Comparison of ENCODE assay signal across 9 mouse cellular contexts in genomic region chr19:24705395-24705794, GRCm38 (mm10). TPM values are rescaled to one million over a fixed set of nuclear protein-coding genes. Genes with fewer than 3 reads are reported as not detected.
DNase-seq lines count a peak whose midpoint lies in the region; ATAC-seq and TF ChIP-seq lines count a peak whose summit lies in the region.
"Had no signal": no experiment of that assay in that cellular context is flagged by ENCODE, and none has a peak within 500 bp of the region (broad histone marks: within the 10 kb centered on the region; RNA-seq: fewer than 3 reads in every experiment).

No protein-coding gene starts in this region.

- no peaks in the 10 kb centered on the region for H3K4me1 ChIP-seq in forebrain, postnatal 0 days (ENCODE audit: insufficient read depth)
- H3K4me1 ChIP-seq in forebrain, embryonic 10.5 days = no peaks in the 10 kb centered on the region
- no peaks in the 10 kb centered on the region for H3K4me1 ChIP-seq in limb, embryonic 11.5 days (ENCODE audit: control insufficient read depth, insufficient read depth, low read length)
- H3K4me1 ChIP-seq in limb, embryonic 10.5 days = peaks cover 33% of the 10 kb centered on the region
- peaks cover 12% of the 10 kb centered on the region; the same call in 1 of the 2 replicates for H3K4me1 ChIP-seq in limb, embryonic 14.5 days (ENCODE audit: control insufficient read depth, insufficient read depth, low read length)

- no peak overlapping the region for H3K27ac ChIP-seq in forebrain, postnatal 0 days (ENCODE audit: low read depth, low read length)
- no peak overlapping the region for H3K27ac ChIP-seq in forebrain, embryonic 10.5 days
- H3K27ac ChIP-seq in limb, embryonic 11.5 days (replicated peaks; ENCODE audit: low read depth, low read length) = no peak overlapping the region
- H3K27ac ChIP-seq in limb, embryonic 10.5 days = no peak overlapping the region
- H3K27ac ChIP-seq in limb, embryonic 14.5 days (replicated peaks; ENCODE audit: low read depth, low read length) = no peak overlapping the region

- H3K27me3 ChIP-seq in forebrain, postnatal 0 days (ENCODE audit: insufficient read depth, low read length) = no peaks in the 10 kb centered on the region
- H3K27me3 ChIP-seq in forebrain, embryonic 10.5 days (ENCODE audit: poor library complexity, severe bottlenecking) = no peaks in the 10 kb centered on the region
- no peaks in the 10 kb centered on the region for H3K27me3 ChIP-seq in limb, embryonic 11.5 days (ENCODE audit: control insufficient read depth, insufficient read depth, low read length)
- H3K27me3 ChIP-seq in limb, embryonic 10.5 days (ENCODE audit: low read depth, poor library complexity, severe bottlenecking) = peaks cover 3% of the 10 kb centered on the region; the same call in 1 of the 2 replicates
- H3K27me3 ChIP-seq in limb, embryonic 14.5 days (ENCODE audit: control insufficient read depth, insufficient read depth, low read length) = no peaks in the 10 kb centered on the region

- WGBS in forebrain, postnatal 0 days = 60% methylated on average over 1 of the region's 1 CpGs
- 67% methylated on average over 1 of the region's 1 CpGs for WGBS in forebrain, embryonic 10.5 days
- WGBS in limb, embryonic 11.5 days = 58% methylated on average over 1 of the region's 1 CpGs
- WGBS in limb, embryonic 10.5 days = 72% methylated on average over 1 of the region's 1 CpGs
- 79% methylated on average over 1 of the region's 1 CpGs for WGBS in limb, embryonic 14.5 days

- H3K9me3 ChIP-seq in forebrain, postnatal 0 days (ENCODE audit: low read length) = no peaks in the 10 kb centered on the region
- no peaks in the 10 kb centered on the region for H3K9me3 ChIP-seq in forebrain, embryonic 10.5 days
- H3K9me3 ChIP-seq in limb, embryonic 11.5 days (ENCODE audit: control insufficient read depth, low read length) = no peaks in the 10 kb centered on the region
- no peaks in the 10 kb centered on the region for H3K9me3 ChIP-seq in limb, embryonic 10.5 days (replicated peaks)
- no peaks in the 10 kb centered on the region for H3K9me3 ChIP-seq in limb, embryonic 14.5 days (ENCODE audit: control insufficient read depth, low read length)

- no peak overlapping the region for H3K9ac ChIP-seq in forebrain, postnatal 0 days
- no peak overlapping the region for H3K9ac ChIP-seq in limb, embryonic 11.5 days (ENCODE audit: low read length)
- H3K9ac ChIP-seq in limb, embryonic 14.5 days (ENCODE audit: low read depth, low read length, severe bottlenecking) = no peak overlapping the region

- TF ChIP-seq POLR2A in limb, embryonic 14.5 days (IDR thresholded peaks at IDR 0.05; ENCODE audit: borderline replicate concordance, extremely low read depth, insufficient read depth, insufficient read length) = no peak

- peak; percentile 67 for TF ChIP-seq CTCF in forebrain, postnatal 0 days (IDR thresholded peaks at IDR 0.05; ENCODE audit: low read depth)

- peak; percentile 71 for DNase-seq in forebrain, postnatal 0 days
- DNase-seq in forebrain, embryonic 10.5 days (ENCODE audit: extremely low spot score, low spot score) = no peak
- peak; percentile 60 for DNase-seq in limb, embryonic 11.5 days (ENCODE audit: low spot score)
- no peak for DNase-seq in limb, embryonic 10.5 days (ENCODE audit: low spot score)
- peak; percentile 4 for DNase-seq in MEL-GATA-1-ER (ENCODE audit: extremely low read depth, low read depth)
- DNase-seq in limb, embryonic 14.5 days (ENCODE audit: low spot score) = peak; percentile 24
- DNase-seq in layer of hippocampus, postnatal 36 days = no peak

- no peak overlapping the region for H3K4me3 ChIP-seq in forebrain, postnatal 0 days (ENCODE audit: low read depth, low read length)
- H3K4me3 ChIP-seq in forebrain, embryonic 10.5 days = no peak overlapping the region
- H3K4me3 ChIP-seq in limb, embryonic 11.5 days (ENCODE audit: low read depth, low read length) = no peak overlapping the region
- H3K4me3 ChIP-seq in limb, embryonic 10.5 days = no peak overlapping the region
- no peak overlapping the region for H3K4me3 ChIP-seq in limb, embryonic 14.5 days (replicated peaks; ENCODE audit: low read length)
- H3K4me3 ChIP-seq: erythroblast, embryonic 14.5 days had no signal

- H3K4me2 ChIP-seq in forebrain, postnatal 0 days (ENCODE audit: low read depth) = no peak overlapping the region
- H3K4me2 ChIP-seq in limb, embryonic 11.5 days (ENCODE audit: low read depth, severe bottlenecking) = no peak overlapping the region
- H3K4me2 ChIP-seq in limb, embryonic 14.5 days (replicated peaks; ENCODE audit: low read depth, low read length, severe bottlenecking) = no peak overlapping the region

- no peak for ATAC-seq in forebrain, postnatal 0 days
- no peak for ATAC-seq in limb, embryonic 11.5 days (ENCODE audit: insufficient number of reproducible peaks, low FRiP score, low TSS enrichment, low read depth)
- no peak for ATAC-seq in limb, embryonic 14.5 days (ENCODE audit: low FRiP score, low read depth)
- ATAC-seq in activated CD4-positive, CD25-positive, alpha-beta regulatory T cell, adult 4 months = no peak

- H3K36me3 ChIP-seq in forebrain, postnatal 0 days (ENCODE audit: insufficient read depth) = no peaks in the 10 kb centered on the region
- no peaks in the 10 kb centered on the region for H3K36me3 ChIP-seq in forebrain, embryonic 10.5 days (replicated peaks)
- no peaks in the 10 kb centered on the region for H3K36me3 ChIP-seq in limb, embryonic 11.5 days (ENCODE audit: control insufficient read depth, insufficient read depth, low read length)
- H3K36me3 ChIP-seq in limb, embryonic 10.5 days = no peaks in the 10 kb centered on the region
- H3K36me3 ChIP-seq in limb, embryonic 14.5 days (ENCODE audit: control insufficient read depth, insufficient read depth, low read length) = no peaks in the 10 kb centered on the region

RNA-seq across cellular contexts. Expression of gene Tmem252, which starts 31.6 kb away (rescaled TPM):
- 0.62 and 1.2 TPM in 2 replicates for total RNA-seq in forebrain, postnatal 0 days (2014; rRNA removed)
- 0.83 and 0.98 TPM in 2 replicates for polyA plus RNA-seq in forebrain, postnatal 0 days (2015; fragmentation: Nextera tagmentation; extraction: Ambion mirVana)
- 0.31 and 0.33 TPM in 2 replicates for polyA plus RNA-seq in forebrain, embryonic 10.5 days (2016; fragmentation: Nextera tagmentation; extraction: Ambion mirVana)
- 0.85 and 1.0 TPM in 2 replicates for polyA plus RNA-seq in limb, embryonic 11.5 days (2014; fragmentation: Nextera tagmentation; extraction: Ambion mirVana)
- polyA plus RNA-seq in limb, embryonic 10.5 days (2016; fragmentation: Nextera tagmentation; extraction: Ambion mirVana) = 0.28 and 0.51 TPM in 2 replicates
- 0.10 and 0.18 TPM in 2 replicates for polyA plus RNA-seq in limb, embryonic 14.5 days (2012; rRNA removed)
- polyA plus RNA-seq in limb, embryonic 14.5 days (2014; fragmentation: Nextera tagmentation; extraction: Ambion mirVana) = 1.5 and 2.2 TPM in 2 replicates
- polyA plus RNA-seq in activated CD4-positive, CD25-positive, alpha-beta regulatory T cell, adult 4 months (2017; shearing (Covaris generic)) = not detected
- total RNA-seq in layer of hippocampus, postnatal 36 days (2021) = 1 to 10 TPM in 1 of 2 experiments, under 1 TPM in 1; 0.35 to 1.0 TPM
- polyA plus RNA-seq: erythroblast, embryonic 14.5 days had no signal

Comparison
In these comparisons a context has a peak if more than half of its experiments do, and no peak if none do; other contexts are left out.
1. DNase-seq: peak in forebrain, postnatal 0 days (single experiment), limb, embryonic 11.5 days (single experiment), MEL-GATA-1-ER (single experiment) and limb, embryonic 14.5 days (single experiment); none in forebrain, embryonic 10.5 days (single experiment), limb, embryonic 10.5 days (single experiment) and layer of hippocampus, postnatal 36 days (0 of 2).